Mouse (Mus musculus) limb, embryonic 14.5 days (tissue): ENCODE measurements around the gene Vat1l. TPM values are rescaled to one million over a fixed set of nuclear protein-coding genes. Genes with fewer than 3 reads are reported as not detected.

Source experiments
- ATAC-seq: fragments of 200-750 bp; cut with Nextera tagmentation; 2 replicates; pipeline ENCODE4 v1.8.0; 2017; ENCODE audit warnings: low read depth, moderate number of reproducible peaks, moderate TSS enrichment; ENCODE audit not compliant: low FRiP score
- DNase-seq: peaks from one replicate; pipeline ENCODE4 v3.0.0-alpha.2; 2015; ENCODE audit warnings: low spot score
- H3K27ac ChIP-seq: fragments of 300-500 bp; sonication (generic); replicated peaks from 2 replicates; pipeline ENCODE4 v1.5.1; 2014; ENCODE audit warnings: low read depth, mild to moderate bottlenecking, low read length, moderate library complexity, mixed read lengths
- H3K27me3 ChIP-seq: fragments of 300-500 bp; sonication (generic); 2 replicates; pipeline ENCODE4 v1.6.1; 2014; ENCODE audit warnings: low read length, mixed read lengths; ENCODE audit not compliant: control insufficient read depth, insufficient read depth
- H3K36me3 ChIP-seq: fragments of 300-500 bp; sonication (generic); 2 replicates; pipeline ENCODE4 v1.6.1; 2014; ENCODE audit warnings: mild to moderate bottlenecking, low read length, moderate library complexity, mixed read lengths; ENCODE audit not compliant: control insufficient read depth, insufficient read depth
- H3K4me1 ChIP-seq: fragments of 300-500 bp; sonication (generic); 2 replicates; pipeline ENCODE4 v1.6.1; 2014; ENCODE audit warnings: antibody characterized with exemption, low read length, mixed read lengths; ENCODE audit not compliant: control insufficient read depth, insufficient read depth
- H3K4me2 ChIP-seq: fragments of 300-500 bp; sonication (generic); replicated peaks from 2 replicates; pipeline ENCODE4 v1.6.1; 2014; ENCODE audit warnings: low read depth, mild to moderate bottlenecking, low read length, moderate library complexity; ENCODE audit not compliant: severe bottlenecking
- H3K4me3 ChIP-seq: fragments of 300-500 bp; sonication (generic); replicated peaks from 2 replicates; pipeline ENCODE4 v1.5.1; 2014; ENCODE audit warnings: low read length
- H3K9ac ChIP-seq: fragments of 300-500 bp; sonication (generic); 2 replicates; pipeline ENCODE4 v1.6.1; 2014; ENCODE audit warnings: mild to moderate bottlenecking, low read depth, low read length, moderate library complexity; ENCODE audit not compliant: severe bottlenecking
- H3K9me3 ChIP-seq: fragments of 300-500 bp; sonication (generic); 2 replicates; pipeline ENCODE4 v1.6.1; 2016; ENCODE audit warnings: low read length; ENCODE audit not compliant: control insufficient read depth
- POLR2A ChIP-seq: fragments of 200-500 bp; IDR thresholded peaks from 2 replicates; pipeline ENCODE4 v1.8.0; 2012; ENCODE audit warnings: inconsistent platforms, mild to moderate bottlenecking, moderate library complexity, borderline replicate concordance; ENCODE audit not compliant: insufficient read depth, insufficient read length; ENCODE audit errors: extremely low read depth
- WGBS: fragments of 180-500 bp; shearing (Covaris S2); extraction: QIAGEN DNeasy Blood & Tissue Kit; methylation state at CpG from one replicate; pipeline ENCODE4 v1.1.7; 2014; 5-methylcytosine and 5-hydroxymethylcytosine counted together
- polyA plus RNA-seq, 2 experiments: library from polyadenylated mRNA; depleted of rRNA in 1 of 2; stranded (reverse) in 1 of 2; unstranded in 1 of 2; fragments of >200 nt; fragmentation: Nextera tagmentation in 1 of 2; extraction: Ambion mirVana in 1 of 2; gene quantifications; 2 replicates each; pipeline versions ENCODE4 v1.2.1 to v1.2.3; 2012 to 2014

The Vat1l gene
- polyA plus RNA-seq, 2 experiments, result 3.9 to 9.9 TPM

GRCm38 (mm10) chr8:114417786-114418185, 212.4 kb downstream of the Vat1l start, which contains the start of gene Clec3a:
Gene Clec3a, plus strand, starts transcription at chr8:114418086.
- no peak within 1 kb of the TSS for H3K4me2 ChIP-seq
- ATAC-seq, result no peak

GRCm38 (mm10) chr8:114418486-114418885, 213.1 kb downstream of the Vat1l start:
- ATAC-seq, result no peak
- WGBS, result 81% methylated on average over 5 of the region's 5 CpGs

More at GRCm38 (mm10) chr8:114417786-114418185, 212.4 kb downstream of the Vat1l start, which contains the start of gene Clec3a:
- Histone ChIP-seq H3K36me3 (no peaks in the 10 kb centered on the region), H3K4me1 (no peaks in the 10 kb centered on the region), H3K27ac (no peak within 1 kb of the TSS), H3K9ac (no peak within 1 kb of the TSS), H3K27me3 (no peaks in the 10 kb centered on the region), H3K9me3 (no peaks in the 10 kb centered on the region), H3K4me3 (no peak within 1 kb of the TSS)
- 67% methylated on average over 8 of the region's 8 CpGs for WGBS
- TF ChIP-seq POLR2A, result no peak
- DNase-seq, result no peak

GRCm38 (mm10) chr8:114418904-114419303, 213.5 kb downstream of the Vat1l start:
- no peaks in the 10 kb centered on the region for H3K27me3 ChIP-seq
- no peaks in the 10 kb centered on the region for H3K36me3 ChIP-seq
- H3K27ac ChIP-seq, result no peak overlapping the region
- DNase-seq (no peak), ATAC-seq (no peak)
- H3K9ac ChIP-seq, result no peak overlapping the region
- H3K9me3 ChIP-seq, result no peaks in the 10 kb centered on the region
- WGBS, result 64% methylated on average over 6 of the region's 6 CpGs
- H3K4me2 ChIP-seq, result no peak overlapping the region
- H3K4me1 ChIP-seq, result no peaks in the 10 kb centered on the region
- TF ChIP-seq POLR2A, result no peak
- H3K4me3 ChIP-seq, result no peak overlapping the region

More at GRCm38 (mm10) chr8:114418486-114418885, 213.1 kb downstream of the Vat1l start:
- H3K9me3 ChIP-seq, result no peaks in the 10 kb centered on the region
- H3K4me2 ChIP-seq, result no peak overlapping the region
- H3K9ac ChIP-seq, result no peak overlapping the region
- no peaks in the 10 kb centered on the region for H3K27me3 ChIP-seq
- no peaks in the 10 kb centered on the region for H3K36me3 ChIP-seq
- no peak for TF ChIP-seq POLR2A
- H3K4me1 ChIP-seq, result no peaks in the 10 kb centered on the region
- no peak overlapping the region for H3K4me3 ChIP-seq
- DNase-seq, result no peak
- H3K27ac ChIP-seq, result no peak overlapping the region

GRCm38 (mm10) chr8:114421544-114421943, 216.1 kb downstream of the Vat1l start:
- no peak for DNase-seq
- Histone ChIP-seq H3K4me2 (no peak overlapping the region), H3K4me1 (no peaks in the 10 kb centered on the region), H3K27ac (no peak overlapping the region), H3K27me3 (no peaks in the 10 kb centered on the region), H3K36me3 (no peaks in the 10 kb centered on the region), H3K9me3 (no peaks in the 10 kb centered on the region), H3K4me3 (no peak overlapping the region), H3K9ac (no peak overlapping the region)
- WGBS, result 68% methylated on average over 4 of the region's 4 CpGs
- ATAC-seq, result no peak
- TF ChIP-seq POLR2A, result no peak

Other genes starting within 250 kb of the Vat1l start
- gene Nudt7, start 72.1 kb upstream of the Vat1l start, polyA plus RNA-seq (2012; rRNA removed), result 10.7 and 10.9 TPM in 2 replicates
- 14.5 and 15.3 TPM in 2 replicates for gene Nudt7, start 72.1 kb upstream of the Vat1l start, polyA plus RNA-seq (2014; fragmentation: Nextera tagmentation; extraction: Ambion mirVana)
- gene Clec3a, start 212.5 kb downstream of the Vat1l start, polyA plus RNA-seq (2012; rRNA removed), result 8.3 TPM in 2 replicates
- 2.3 and 3.4 TPM in 2 replicates for gene Clec3a, start 212.5 kb downstream of the Vat1l start, polyA plus RNA-seq (2014; fragmentation: Nextera tagmentation; extraction: Ambion mirVana)
- 8.6 TPM in 2 replicates for gene Wwox, start 234.0 kb downstream of the Vat1l start, polyA plus RNA-seq (2012; rRNA removed)
- gene Wwox, start 234.0 kb downstream of the Vat1l start, polyA plus RNA-seq (2014; fragmentation: Nextera tagmentation; extraction: Ambion mirVana), result 8.9 and 9.4 TPM in 2 replicates